Mouse (Mus musculus) induced T-regulatory cell, adult 2 months (primary cell): ENCODE data around the gene Igsf9b.

Experiments
- DNase-seq: peaks from one replicate; pipeline ENCODE4 v3.0.0-alpha.2; 2012; ENCODE audit warnings: low read depth

Gene Igsf9b

DNA sequence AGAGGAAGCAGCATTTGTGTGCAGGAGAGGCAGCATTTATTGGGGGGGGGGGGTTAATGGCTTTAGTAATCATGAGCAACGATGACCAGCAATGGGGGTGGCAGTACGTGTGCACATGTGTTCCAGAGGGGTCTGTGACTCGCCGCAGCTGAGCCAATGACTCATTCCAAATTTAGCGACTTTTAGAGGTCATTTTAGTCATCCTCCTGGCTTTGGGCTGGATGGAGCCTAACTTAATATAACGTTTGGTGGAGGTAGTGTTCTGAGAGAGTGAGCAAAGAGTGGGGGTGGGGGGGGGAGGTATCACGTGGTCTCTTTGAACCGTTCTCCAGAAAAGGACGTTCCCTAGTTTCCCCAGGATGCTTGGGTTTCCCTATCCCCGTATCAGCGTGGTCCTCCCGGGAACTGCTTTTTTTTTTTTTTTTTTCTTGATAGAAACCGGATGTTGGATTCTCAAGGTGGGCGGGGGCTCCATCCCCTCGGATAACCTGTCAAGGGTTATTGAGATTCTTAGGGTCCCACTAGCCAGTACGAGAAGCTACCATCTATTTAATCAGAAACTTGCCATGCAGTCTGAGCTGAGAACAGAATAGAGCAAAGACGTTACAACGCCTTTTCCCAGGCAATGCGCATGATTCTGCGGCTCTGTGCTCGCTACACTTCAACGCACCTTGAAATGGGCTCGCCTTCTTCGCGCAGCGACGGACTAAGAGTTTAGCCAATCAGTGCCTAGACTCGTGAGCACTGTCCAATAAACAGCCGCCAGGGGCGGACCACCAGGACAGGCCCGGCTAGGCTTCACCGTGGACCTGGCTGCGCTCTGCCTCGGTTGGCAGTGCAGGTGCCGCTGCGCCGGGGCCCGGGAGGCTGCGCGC, at the start of gene Igsf9b:
Gene Igsf9b (plus strand): TSS at position 794 of the 875 bp plus-strand sequence.
- peak; percentile 72 for DNase-seq

DNA sequence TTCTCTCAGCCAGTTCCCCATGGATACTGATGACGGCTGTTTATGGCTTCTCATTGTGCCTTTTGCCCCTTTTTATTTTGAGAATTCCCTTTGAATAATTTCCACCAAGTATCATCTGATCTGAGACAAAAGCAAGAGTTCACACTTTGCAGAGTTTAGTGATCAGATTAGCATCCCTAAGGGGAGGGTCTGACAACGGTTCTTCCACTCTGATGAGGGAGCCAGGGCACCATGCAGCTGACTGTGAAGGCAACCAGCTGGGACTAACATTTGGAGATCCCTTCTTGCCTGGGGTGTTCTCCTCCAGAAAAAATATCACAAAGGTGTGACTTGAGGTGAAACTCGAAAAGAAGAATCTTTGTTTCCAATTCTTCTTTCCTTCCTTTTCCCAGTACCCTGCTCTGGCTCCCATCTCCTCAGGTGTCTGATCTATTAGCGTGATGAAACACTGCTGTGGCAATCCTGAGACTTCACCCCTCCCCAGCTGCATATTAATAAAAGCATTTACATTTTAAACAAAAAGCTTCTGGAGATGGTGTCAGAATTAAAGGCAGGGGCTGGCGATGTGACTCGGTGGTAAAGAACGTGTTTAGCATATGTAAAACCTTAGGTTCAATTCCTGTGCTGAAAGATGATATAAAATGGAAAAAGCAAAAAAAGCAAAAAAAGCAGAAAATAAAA, 46.8 kb upstream of the Igsf9b start:
- DNase-seq = no peak

DNA sequence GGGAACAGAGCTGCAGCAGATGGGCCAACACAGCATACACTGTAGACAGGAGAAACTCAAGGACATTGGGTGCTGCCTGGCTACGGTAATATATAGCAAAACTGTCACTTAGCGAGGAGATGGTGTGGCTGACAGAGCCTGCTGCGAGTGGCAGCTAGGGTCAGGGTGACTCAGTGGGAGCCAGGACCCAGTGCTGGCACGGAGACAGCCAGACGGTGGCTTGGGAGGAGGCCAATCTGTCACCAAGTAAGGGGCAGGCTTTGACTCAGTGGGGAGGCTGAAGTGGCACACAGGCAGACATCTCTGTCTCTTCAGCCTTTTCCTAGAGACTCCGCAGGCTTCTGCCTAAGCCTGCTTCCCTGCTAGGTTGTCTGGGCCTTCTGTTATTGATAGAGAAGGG, 42.5 kb upstream of the Igsf9b start:
- DNase-seq = no peak

DNA sequence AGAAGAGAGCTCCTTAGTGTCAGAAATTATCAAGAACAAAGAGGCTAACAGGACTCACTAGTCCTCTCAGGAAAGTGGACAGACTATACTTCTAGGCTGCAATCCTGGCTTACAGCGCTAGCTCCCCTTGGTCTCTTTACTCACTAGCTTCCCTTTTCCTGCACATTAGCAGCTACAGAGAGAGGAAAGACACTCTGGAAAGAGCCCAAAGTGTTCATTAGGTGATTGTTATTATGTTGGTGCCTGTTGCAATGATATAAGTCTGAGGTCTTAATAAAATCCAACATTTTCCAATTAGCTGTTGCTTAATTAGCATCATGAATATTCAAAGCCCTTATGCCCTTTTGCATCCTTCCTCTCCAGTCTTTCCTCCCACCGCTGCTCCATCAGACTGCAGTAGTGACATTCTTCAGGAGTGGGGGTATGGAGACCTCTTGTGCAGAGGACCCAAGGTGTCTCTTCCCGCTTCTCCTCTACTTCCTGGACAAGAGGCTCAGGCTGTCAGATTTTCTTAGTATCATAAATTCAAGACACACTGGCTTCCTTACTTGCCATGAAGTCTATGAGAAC, 38.5 kb upstream of the Igsf9b start:
- no peak for DNase-seq

DNA sequence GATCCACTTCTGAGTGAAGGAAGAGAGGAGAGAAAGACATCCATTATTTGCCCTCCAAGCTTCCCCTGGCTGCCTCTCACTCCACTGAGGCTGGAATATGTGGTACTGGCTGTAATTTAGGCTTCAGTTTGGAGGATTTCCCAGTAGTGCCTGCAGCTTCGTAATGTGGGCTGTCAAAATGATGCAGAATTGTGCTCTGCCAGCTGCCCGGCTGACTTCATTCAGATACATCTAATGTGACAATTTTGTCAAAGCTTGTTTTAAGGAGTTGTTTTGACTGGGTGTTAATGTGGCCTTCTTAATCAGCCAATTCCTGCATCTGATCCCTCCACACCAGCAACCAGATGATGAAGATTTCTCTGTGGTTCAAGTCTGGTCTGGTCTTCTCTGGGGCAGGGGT, 37.1 kb upstream of the Igsf9b start:
- DNase-seq = no peak

DNA sequence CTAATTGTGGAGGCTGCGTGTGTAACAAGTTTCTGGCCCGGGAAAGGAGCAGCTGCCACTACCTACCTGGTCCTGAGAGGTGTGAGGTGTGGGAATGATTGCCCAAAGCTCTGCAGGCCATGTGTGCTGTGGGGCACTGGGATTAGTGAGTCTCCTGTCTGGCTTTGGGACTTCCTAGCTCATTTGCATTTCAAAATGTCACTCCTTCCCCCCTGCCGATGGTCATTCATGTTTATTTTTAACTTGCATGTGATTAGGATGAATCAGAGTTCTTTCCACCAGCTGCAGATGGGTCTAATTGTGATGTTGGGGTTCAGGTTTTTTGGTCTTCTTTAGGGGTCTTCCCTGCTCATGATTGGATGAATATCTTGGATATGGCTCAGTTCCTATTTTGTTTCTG, 34.0 kb upstream of the Igsf9b start:
- no peak for DNase-seq

DNA sequence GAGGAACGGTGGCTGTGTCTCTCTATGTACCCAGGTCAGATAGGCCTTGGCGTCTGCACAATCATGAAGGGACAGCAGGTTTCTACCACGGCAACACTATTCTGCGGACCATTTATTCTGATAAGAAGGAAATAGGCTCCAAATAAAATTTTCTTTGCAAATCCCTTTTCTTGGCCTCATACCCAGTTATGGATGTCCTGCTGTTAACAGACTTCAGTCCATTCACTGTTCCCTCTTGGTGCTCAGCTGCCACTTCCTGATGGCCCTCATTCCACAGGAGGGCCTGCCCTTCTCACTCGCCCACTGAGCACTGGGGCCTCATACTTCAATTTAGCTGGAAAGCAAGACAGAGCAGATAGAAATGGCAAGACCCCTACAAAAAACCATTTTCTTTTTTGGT, 31.1 kb upstream of the Igsf9b start:
- DNase-seq = no peak

DNA sequence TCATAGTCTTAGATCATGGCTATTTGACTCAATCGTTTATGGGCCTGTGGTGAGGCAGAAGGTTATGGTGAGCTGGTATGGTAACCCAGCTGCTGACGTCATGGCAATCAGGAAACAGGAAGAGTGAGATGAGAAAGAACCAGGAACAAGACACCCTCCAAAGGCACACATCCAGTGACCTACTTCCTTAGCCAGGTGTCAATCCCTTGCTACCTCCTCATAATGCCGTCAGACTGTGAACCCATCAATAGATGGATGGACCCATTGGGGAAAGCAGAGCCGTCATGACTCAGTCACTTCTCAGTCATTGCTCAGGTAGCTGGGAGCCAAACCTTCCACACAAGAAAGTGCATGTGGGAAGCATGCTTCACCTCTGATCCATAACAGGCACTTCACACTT, 30.5 kb upstream of the Igsf9b start:
- no peak for DNase-seq

DNA sequence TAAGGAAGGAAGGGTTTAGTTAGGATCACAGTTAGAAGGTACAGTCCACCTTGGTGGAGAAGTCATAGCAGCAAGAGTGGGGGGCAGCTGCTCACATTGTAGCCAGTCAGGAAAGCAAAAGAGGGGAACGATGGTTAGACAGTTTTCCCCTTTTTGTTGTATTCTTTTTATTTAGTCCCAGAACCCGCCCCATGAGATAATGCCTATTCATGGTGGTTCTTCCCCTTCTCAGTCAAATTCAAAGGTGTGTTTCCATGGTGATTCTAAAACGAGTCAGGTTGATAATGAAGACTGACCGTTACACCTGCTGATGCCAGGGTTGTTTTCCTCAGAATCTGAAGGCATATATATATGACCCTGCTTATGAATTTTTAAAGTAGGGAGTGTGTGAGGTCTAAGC, 29.7 kb upstream of the Igsf9b start:
- DNase-seq = no peak

DNA sequence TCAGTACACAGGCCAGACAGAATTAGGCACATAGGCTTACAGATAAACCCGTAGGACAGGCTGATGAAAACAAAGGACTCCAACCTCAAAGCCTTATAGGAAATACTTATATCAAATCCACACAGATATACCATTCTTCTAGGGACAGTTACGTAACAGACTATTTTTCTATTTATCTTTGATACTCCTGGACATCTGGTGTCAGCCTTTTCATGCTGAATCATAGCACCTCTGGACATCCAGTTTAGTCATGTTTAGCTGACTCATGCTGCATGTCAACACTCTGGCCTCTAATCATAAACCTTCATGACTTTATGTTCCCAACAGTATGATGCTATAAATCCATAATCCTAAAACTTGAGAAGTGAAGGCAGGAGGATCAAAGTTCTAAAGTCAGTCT, 29.1 kb upstream of the Igsf9b start:
- no peak for DNase-seq

DNA sequence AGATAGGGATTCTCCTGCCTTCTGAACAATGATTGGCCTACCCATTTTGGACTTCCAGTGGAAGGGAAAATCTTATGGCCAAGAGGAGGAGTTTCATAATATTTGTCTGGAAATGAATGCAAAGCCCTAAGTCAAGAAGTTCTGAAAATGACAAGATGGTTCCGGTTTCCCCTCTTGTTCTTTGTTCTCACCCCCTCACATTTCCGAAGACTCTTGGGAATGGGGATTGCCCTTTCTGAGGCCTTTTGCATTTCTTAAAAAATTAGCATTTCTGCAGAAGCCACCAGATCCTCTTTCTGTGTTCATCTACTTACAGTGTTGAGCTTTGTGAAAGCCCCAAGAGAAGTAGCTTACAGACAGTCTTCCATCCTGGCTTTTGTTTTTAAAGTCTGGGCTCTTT, 27.1 kb upstream of the Igsf9b start:
- DNase-seq = no peak

DNA sequence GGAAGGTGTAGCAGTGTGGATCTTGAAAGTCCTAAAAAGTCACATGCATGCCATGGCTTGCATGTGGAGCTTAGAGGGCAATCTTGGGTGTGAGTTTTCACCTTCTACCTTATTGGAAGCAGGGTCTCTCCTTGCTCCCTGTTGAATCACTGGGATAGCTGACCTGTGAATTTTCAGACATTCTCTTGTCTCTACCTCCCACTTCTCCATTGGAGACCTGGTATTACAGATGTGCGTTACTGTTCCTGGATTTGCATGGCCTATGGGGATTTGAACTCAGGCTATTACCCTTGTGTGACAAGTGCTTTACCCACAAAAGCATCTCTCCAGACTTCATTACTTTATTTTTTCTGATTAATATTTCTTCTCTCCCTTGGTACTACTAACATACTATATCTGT, 26.1 kb upstream of the Igsf9b start:
- no peak for DNase-seq

DNA sequence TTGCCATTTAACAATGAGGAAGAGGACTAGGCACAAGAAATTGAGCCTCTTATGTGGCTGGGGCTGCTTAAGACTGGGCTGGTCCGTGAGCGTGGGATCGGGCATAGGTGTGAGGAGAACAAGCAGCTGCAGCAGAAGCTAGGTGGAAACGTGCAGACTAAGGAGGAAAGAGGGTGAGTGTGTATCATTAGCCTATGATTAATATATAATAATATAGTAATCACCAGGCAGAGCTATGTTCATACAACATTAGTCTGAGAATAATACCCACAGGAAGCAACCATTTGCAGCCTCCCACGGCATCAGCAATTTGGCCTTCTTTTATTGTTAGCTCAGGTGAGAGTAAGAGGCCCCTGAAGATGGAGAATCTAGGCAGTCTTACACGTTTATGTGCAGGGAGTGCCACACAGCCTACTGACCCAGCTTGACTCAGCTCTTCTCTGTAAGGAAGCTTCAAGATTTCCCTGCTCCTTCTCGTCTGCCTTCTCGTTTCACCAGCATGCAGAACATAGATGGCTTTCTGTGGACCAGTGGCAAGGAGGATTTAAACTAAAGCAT, 22.6 kb upstream of the Igsf9b start:
- DNase-seq = no peak

DNA sequence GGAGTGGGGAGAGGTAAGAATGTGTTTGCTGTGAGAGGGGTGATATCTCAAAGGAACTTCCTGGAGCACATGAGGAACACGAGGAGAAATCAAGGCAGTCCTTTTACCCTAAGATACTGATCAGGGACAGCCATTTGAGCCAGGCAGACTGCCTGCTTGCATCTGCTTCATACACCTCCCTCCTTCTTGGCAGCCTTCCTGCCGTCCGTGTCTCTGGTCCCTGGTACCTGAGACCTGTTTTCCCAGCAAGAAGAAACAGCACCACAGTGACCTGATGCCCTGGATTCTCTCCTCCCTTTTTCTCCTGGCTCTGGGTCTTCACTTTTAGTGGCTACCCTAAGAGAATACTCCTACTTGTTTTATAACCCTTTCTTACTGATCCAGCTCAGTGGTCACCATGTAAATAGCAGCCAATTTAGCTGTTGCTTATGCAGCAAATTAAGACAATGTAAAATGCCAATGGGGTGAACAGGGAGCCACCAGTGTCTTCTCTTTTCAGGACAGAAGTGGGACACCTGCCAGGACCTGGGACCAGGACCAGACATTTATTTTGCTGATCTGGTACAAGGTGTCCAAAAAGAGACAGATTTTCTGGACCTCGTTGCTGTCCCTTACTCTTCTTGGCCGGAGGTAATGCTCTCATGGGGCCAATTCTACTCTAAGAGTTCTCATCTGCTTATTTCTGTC, 21.5 kb upstream of the Igsf9b start:
- no peak for DNase-seq

DNA sequence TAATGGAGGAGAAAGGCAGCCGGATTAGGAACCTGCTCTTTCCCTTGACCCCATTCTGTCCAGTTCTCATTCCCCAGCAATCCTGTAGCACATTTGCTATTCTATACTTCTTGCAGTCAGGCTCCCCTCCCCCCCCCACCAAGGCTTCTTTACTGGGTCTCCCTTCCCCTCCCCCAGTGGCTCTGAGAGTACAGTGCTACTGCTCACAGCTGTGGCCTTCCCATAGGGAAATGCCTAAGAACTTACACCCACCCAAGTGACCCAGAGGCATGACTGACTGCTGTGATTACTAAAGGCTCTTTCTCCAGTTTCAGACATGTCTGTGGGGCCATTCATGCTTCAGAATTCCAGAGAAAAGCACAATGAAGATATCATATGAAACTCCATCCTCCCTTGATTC, 20.0 kb upstream of the Igsf9b start:
- DNase-seq = no peak

DNA sequence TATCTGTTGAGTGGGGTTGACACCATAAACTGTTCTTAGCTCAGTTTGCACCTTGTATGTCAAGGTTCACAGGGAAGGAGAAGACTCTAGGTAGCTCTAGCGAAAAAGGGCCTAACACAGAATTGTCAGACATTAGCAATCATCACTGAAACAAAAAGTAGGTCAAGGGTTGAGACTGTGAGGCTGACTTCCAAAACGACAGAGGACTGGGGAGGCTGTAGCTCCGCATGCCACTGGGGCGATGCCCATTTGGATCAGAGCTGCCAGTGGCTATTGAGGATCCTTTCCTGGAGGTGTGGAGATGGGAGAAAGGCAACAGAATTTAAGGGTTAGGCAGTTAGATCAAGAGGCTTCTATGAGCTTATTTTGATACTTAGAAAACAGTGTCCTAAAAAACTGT, 18.0 kb upstream of the Igsf9b start:
- no peak for DNase-seq

DNA sequence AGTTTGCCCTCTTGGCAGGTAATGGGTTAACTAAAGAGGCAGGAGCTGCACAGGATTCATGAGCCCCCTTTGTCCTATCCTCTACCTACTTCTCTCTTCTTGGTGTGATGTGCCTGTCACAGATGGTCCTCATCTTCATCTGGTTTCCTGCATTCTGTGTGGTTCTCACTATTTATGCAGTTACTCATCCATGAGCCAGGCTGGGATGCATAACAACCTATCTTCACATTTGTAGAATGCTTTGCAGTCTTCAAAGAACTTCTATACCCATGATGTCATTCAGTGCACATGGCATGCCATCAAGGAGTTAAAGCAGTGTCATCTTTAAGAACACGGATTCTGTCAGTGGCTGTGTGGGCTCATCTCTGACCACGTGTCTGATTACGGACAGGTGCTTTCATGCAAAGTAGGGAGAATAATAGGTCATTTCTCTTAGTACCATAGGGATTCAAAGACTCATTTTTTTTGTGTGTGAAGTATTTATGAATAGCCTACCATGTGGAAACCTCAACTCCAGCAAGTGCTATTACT, 13.2 kb upstream of the Igsf9b start:
- no peak for DNase-seq

DNA sequence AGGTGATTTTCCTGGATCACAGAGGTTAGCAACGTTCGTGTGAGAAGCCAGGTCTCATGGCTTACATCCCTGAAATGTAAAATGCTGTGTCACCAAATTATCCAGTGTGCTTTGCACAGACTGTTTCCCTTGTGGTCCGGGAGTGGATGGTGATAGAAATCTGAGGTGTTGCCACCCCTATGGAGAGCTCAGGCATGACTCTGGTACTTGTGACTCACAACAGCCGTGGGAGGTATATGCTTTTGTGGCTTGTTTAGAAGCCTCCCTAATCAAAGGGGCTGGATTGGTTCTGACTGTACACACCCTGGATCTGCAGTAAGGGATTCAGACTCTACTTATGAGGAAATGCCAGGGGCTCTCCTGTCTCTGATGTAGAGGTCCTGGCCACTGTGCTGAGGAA, 12.7 kb upstream of the Igsf9b start:
- DNase-seq = no peak

DNA sequence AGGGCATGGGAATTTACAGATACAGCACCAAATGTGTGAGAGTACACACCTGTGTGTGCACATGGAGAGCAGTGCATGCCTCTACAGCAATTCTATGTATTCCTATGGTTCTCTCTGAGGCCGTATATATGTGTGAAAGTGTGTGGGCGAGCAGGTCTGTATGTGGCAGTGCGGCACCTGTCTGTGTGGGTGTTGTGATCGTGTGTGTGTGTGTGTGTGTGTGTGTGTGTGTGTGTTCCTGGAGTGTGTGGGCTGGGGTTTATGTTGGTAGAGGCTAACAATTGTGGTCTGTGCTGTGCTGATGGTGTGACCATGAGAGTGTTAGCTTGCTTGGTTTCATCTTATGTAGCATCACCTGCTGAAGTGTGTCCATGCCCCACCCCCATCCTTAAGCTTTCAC, 12.1 kb upstream of the Igsf9b start:
- no peak for DNase-seq

DNA sequence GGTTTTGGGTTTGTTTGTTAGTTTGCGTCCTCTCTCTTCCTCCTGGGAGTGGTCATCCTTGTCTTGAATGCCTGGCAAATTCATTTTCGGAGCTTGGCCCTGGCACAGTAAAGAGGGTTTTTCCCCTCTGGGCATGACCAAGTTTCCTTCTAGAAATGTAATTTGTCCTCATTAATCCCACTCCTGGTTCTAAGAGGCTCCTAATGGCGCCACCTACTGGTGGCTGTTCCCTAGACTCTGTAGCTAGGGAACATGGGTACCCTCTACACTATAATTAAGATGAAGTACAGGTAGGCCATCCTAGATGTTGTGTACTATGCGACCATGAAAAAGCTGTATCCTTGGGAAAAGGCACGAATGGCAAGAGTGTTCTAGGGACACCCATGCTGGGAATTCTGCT, 11.6 kb upstream of the Igsf9b start:
- peak; percentile 11 for DNase-seq

DNA sequence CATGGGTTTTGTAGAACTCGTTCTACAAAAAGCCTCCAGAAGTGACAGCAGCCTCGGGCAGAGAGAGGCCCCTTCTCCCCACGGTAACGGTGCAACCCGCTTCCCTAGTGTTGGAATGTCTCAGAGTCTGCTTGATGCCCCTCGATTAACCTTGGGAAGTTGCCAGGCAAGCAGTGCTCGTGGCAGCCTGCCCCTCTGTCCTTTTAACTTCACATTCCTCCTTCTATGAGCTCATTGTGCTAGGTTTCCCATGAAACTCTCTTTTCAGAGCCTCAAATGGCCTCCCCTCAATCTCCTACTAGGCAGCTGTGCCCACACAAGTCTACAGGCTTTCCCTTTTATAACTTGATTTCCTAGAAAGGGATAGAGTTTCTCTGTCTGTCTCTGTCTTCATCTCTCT, 10.6 kb upstream of the Igsf9b start:
- no peak for DNase-seq
